Mouse (Mus musculus) embryonic fibroblast, embryonic 13.5 days (primary cell): ENCODE data around the gene Gm45021. TPM values are rescaled to one million over a fixed set of nuclear protein-coding genes. Genes with fewer than 3 reads are reported as not detected.
A peak's percentile ranks its signal among the peaks of the same experiment; 100 is the strongest.

Experiments used
- H3K27ac ChIP-seq: 2 replicates; pipeline ENCODE4 v1.5.1; 2012; ENCODE audit warnings: low read length, control low read depth, inconsistent platforms; ENCODE audit not compliant: insufficient read depth
- H3K4me1 ChIP-seq: 2 replicates; pipeline ENCODE4 v1.6.1; 2011; ENCODE audit warnings: low read length; ENCODE audit not compliant: control insufficient read depth, insufficient read depth
- H3K4me3 ChIP-seq: 2 replicates; pipeline ENCODE4 v1.5.1; 2011; ENCODE audit warnings: mild to moderate bottlenecking, control low read depth, low read length; ENCODE audit not compliant: insufficient read depth
- CTCF ChIP-seq: IDR thresholded peaks from 2 replicates; pipeline ENCODE4 v1.5.1; 2011; ENCODE audit warnings: mild to moderate bottlenecking, control low read depth, low read length, moderate library complexity, borderline replicate concordance; ENCODE audit not compliant: insufficient read depth
- POLR2A ChIP-seq: IDR thresholded peaks from 2 replicates; pipeline ENCODE4 v1.6.1; 2011; ENCODE audit warnings: low read depth, mild to moderate bottlenecking, control low read depth, low read length, moderate library complexity
- polyA plus RNA-seq: library from polyadenylated mRNA; stranded (reverse); fragments of >200 nt; gene quantifications from 2 replicates; pipeline ENCODE4 v1.2.4, GENCODE M21; 2011; ENCODE audit warnings: low read depth; ENCODE audit not compliant: missing spikeins, insufficient read length

The Gm45021 gene
- not detected in 2 replicates for polyA plus RNA-seq

DNA sequence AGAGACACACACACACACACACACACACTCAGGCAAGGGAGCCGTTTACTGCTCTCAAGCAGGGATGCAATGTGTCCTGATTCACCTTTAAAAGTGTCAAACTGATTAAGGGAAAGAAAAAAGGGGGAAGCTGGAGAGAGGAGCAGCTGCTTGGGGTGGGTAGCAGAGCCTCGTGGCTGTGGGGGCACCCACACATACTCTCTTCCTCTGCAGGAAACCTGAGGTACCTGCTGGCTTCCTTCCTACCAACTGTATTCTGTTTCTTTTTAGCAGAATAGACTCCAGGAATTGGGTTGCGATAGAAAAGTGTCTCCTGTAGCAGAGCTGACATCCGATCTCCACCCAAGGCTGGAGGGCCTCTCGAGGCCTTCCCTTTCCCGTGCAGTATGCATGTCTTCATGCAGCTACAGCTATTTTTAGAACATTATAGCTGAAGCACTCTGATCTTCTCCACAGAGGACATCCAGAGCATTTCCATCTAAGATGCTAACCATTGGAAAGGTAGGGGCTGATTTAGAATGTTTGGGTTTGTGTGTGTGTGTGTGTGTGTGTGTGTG lies at the start of gene Gm45021:
TSS of gene Gm45021 (plus strand) at position 417 of the 557 bp plus-strand sequence.
- TF ChIP-seq CTCF = no peak
- H3K4me1 ChIP-seq = no peaks in the 10 kb centered on the region
- no peak within 1 kb of the TSS for H3K27ac ChIP-seq
- no peak within 1 kb of the TSS for H3K4me3 ChIP-seq

DNA sequence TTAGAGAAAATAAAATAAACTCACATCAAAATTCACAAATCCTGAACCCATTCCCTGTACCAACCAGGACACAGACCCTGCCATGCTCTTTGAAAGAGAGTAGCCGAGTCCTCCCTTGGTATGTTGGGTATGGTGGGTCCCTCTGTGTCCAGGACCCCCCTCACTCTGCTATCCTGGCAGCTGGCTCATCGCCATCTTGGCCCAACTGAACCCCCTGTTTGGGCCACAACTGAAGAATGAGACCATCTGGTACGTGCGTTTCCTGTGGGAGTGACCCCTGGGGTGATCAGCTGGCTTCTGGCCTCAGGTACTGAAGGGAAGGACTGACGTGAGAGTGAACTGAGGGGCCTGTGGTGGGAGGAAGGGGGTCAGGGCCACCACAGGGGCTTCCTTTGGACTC lies 49.5 kb upstream of the Gm45021 start:
- TF ChIP-seq CTCF (no peak), POLR2A (no peak)
- no peak overlapping the region for H3K4me3 ChIP-seq
- H3K27ac ChIP-seq = no peak overlapping the region
- H3K4me1 ChIP-seq = peaks cover 20% of the 10 kb centered on the region

- TF ChIP-seq CTCF (no peak), POLR2A (no peak)
- Histone ChIP-seq H3K27ac (peak overlapping the region; percentile 83), H3K4me3 (no peak overlapping the region), H3K4me1 (peaks cover 20% of the 10 kb centered on the region)
These were observed 48.7 kb upstream of the Gm45021 start for GRCm38 (mm10) chr6:48540721-48541120.

DNA sequence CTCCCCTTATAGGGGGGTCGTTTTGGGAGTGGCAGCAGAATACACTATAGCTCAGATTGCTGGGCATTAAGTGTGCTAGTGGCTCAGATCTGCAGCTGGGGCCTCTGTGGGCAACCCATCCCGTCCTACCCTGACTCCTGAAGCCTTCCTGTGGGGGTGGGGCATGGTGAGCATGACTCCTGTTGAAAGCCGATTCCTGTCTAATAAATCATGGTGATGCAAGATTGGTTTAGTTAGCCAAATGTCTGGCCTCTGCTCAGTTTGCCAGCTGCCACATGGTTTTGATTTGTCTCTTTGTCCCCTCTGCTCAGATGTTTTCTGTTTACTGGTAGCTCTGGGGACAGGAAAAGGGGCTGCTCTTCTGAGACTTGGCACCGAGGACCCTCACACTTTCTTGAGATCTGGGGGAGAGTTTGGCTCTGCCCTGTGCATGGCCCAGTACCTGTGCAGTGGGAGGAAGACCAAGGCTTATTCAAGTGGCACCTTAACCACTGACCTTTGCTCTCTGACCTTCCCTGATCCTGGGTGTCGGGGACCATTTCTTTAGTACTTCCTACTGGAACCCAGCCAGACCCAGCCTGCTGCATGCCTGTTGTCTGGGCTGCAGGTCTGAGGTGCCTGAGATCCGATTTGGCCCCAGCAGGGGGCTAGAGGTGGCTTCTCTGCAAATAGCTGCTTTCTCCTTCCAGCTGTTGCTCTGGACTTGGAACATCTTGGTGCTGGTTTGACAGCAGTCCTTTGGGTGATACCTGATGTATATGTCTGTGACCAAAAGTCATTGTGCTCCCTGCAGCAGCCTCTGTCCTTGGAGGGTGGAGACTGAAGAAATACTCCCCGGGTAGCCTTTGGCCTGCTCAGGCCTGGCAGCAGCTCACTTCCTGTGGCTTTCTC lies 47.6 kb upstream of the Gm45021 start:
- H3K27ac ChIP-seq = peak overlapping the region; percentile 83
- TF ChIP-seq POLR2A = no peak
- no peak for TF ChIP-seq CTCF
- peaks cover 23% of the 10 kb centered on the region for H3K4me1 ChIP-seq
- H3K4me3 ChIP-seq = no peak overlapping the region

- H3K27ac ChIP-seq = no peak overlapping the region
These were observed 46.8 kb upstream of the Gm45021 start for GRCm38 (mm10) chr6:48542631-48543030.

DNA sequence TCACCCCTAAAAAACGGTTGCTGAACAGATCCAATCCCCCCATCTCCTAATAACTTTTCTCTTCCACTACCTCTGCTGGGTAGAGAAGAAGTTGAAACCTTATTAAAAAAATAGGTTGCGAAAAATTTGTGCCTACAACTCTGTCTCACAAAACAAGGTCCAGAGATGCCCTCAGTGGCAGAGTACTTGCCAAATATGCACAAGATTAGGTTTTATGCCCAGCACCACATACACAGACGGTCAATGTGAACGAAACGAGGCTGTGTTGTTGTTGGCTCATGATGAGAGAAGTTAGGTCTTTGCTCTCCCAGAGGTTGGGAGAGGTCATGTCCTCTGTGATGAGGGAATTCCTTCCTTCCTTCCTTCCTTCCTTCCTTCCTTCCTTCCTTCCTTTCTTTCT lies 44.2 kb upstream of the Gm45021 start:
- Histone ChIP-seq H3K4me1 (peaks cover 27% of the 10 kb centered on the region), H3K4me3 (no peak overlapping the region), H3K27ac (no peak overlapping the region)
- TF ChIP-seq POLR2A (no peak), CTCF (no peak)

More at GRCm38 (mm10) chr6:48542631-48543030, 46.8 kb upstream of the Gm45021 start:
- no peak overlapping the region for H3K4me3 ChIP-seq
- peaks cover 27% of the 10 kb centered on the region for H3K4me1 ChIP-seq
- TF ChIP-seq CTCF = no peak
- no peak for TF ChIP-seq POLR2A

DNA sequence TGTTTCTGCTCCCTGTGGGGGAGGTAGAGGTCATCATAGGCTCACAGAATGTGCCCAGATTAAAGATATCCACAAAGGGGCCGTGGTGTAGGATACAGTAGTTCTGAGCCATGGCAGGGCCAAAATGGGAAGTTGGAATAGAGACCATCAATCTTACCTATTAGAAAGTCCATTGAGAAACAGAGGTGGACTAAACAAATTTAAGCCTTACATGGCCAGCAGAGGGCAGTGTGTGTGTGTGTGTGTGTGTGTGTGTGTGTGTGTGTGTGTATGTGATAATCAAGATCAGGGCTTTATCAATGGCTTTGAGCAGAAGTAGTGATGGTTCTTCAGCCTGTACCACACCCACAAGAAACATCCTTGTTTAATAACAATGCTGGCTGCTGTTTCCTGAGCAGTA lies 43.1 kb upstream of the Gm45021 start:
- Histone ChIP-seq H3K27ac (peak overlapping the region; percentile 42; the same call in 1 of the 2 replicates), H3K4me3 (no peak overlapping the region), H3K4me1 (peaks cover 21% of the 10 kb centered on the region)
- TF ChIP-seq CTCF (no peak; the same call in 1 of the 2 replicates), POLR2A (no peak)

- no peak overlapping the region for H3K4me3 ChIP-seq
- H3K27ac ChIP-seq = peak overlapping the region; percentile 42; the same call in 1 of the 2 replicates
- peaks cover 17% of the 10 kb centered on the region for H3K4me1 ChIP-seq
- TF ChIP-seq CTCF = no peak
- TF ChIP-seq POLR2A = no peak
These were observed 42.6 kb upstream of the Gm45021 start for GRCm38 (mm10) chr6:48546858-48547257.

DNA sequence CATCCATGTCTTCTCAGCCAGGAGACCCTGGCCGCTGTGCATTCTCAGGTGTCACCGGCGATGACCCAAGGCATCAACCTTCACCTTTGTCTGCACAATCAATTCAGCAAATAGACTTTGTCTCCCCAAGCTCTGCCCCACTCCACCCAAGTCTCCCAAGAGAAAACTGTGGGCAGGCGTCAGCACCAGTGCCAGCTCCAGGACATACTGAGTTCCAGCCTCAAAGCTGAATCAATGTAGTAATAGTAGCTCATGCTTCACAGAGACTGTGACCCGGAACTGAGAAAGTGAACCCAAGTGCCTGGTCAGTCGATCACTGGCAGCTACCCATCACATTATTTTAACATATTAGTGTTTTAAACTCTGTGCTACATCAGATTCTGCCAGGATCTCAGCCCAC lies 41.1 kb upstream of the Gm45021 start:
- TF ChIP-seq CTCF (no peak), POLR2A (no peak)
- H3K4me3 ChIP-seq = no peak overlapping the region
- H3K4me1 ChIP-seq = peaks cover 7% of the 10 kb centered on the region; the same call in 1 of the 2 replicates
- H3K27ac ChIP-seq = no peak overlapping the region

DNA sequence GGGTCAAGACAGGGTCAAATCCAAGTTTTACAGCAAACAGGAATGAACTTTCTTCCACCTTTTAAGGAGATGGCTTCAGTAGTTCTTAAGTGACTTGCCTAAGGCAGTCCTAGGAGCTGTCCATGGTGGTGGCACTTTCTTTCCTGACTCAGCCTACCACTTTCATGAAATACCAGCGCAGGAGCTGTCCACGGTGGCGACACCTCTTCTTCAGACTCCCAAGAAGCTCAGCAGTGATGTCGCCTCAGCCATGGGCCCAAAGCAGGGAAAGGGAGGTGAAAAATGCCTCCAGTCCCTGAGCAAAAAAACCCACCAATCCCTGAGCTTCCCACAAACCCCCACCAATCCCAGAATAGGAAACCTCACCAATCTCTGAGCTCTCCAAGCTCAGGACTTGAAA lies 36.5 kb upstream of the Gm45021 start:
- H3K4me1 ChIP-seq = no peaks in the 10 kb centered on the region
- TF ChIP-seq CTCF (no peak), POLR2A (no peak)
- no peak overlapping the region for H3K27ac ChIP-seq
- H3K4me3 ChIP-seq = no peak overlapping the region
